Mouse (Mus musculus) megakaryocyte, embryonic 14.5 days (primary cell): ENCODE data around the gene Shank2.

Experiments used
- FLI1 ChIP-seq: IDR thresholded peaks from 2 replicates; pipeline ENCODE4 v1.6.1; 2012; ENCODE audit warnings: low read length, inconsistent platforms, mixed read lengths
- GATA1 ChIP-seq: IDR thresholded peaks from 3 replicates; pipeline ENCODE4 v1.6.1; 2012; ENCODE audit warnings: mixed read lengths, low read length, inconsistent platforms, borderline replicate concordance

DNA sequence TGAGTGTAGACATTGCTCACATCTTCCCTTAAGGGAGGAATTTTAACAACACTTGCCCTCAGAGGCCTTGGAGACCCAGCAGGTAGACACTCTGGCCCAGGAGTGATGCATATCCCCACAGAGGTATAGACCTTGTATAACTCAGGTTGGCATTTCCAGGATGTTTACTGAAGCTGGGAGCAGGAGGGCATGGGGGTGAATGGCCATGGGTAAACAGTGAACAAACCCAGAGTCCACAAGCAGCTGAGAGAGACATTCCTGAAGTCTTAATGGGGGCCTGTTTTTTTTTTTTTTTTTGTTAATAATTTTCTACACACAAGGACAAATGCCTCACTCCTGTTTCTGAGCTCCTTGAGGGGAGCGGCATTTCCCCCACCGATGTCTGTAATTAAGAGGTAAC is 15.4 kb upstream of the Shank2 start:
- no peak for TF ChIP-seq GATA1
- no peak for TF ChIP-seq FLI1
